Mouse (Mus musculus): ENCODE measurements around the gene Ybx2. TPM values are rescaled to one million over a fixed set of nuclear protein-coding genes. Genes with fewer than 3 reads are reported as not detected.
"Not testable (repeated sequence)": the region's sequence is repeated elsewhere in the genome, so short reads cannot be mapped to it uniquely, and the experiment has no call there.

Gene Ybx2
- total RNA-seq, 4 experiments from 2014 or later: 13.8 to 32.7 (median 24.3) TPM

- DNase-seq (ENCODE audit: low spot score): no peak
Observed at GRCm38 (mm10) chr11:69914917-69915430, 20.6 kb upstream of the Ybx2 start.

GRCm38 (mm10) chr11:69915667-69916627, 19.6 kb upstream of the Ybx2 start:
- DNase-seq (ENCODE audit: low spot score): no peak

- DNase-seq (ENCODE audit: low spot score): not testable (repeated sequence)
Observed at GRCm38 (mm10) chr11:69916652-69917378, 18.8 kb upstream of the Ybx2 start.

- DNase-seq (ENCODE audit: low spot score): no peak
Observed at GRCm38 (mm10) chr11:69917379-69917948, 18.1 kb upstream of the Ybx2 start.

- DNase-seq (ENCODE audit: low spot score): no peak
Observed at GRCm38 (mm10) chr11:69918118-69918517, 17.5 kb upstream of the Ybx2 start.

GRCm38 (mm10) chr11:69919053-69919452, 16.5 kb upstream of the Ybx2 start:
- DNase-seq (ENCODE audit: low spot score): no peak

- DNase-seq (ENCODE audit: low spot score): peak; percentile 85
Observed at GRCm38 (mm10) chr11:69919661-69920265, 15.8 kb upstream of the Ybx2 start.

GRCm38 (mm10) chr11:69920266-69921031, 15.1 kb upstream of the Ybx2 start:
- DNase-seq (ENCODE audit: low spot score): no peak

GRCm38 (mm10) chr11:69921114-69922011, 14.2 kb upstream of the Ybx2 start, which contains the start of gene Eif5a:
TSS of gene Eif5a (minus strand) at chr11:69921958.
- DNase-seq (ENCODE audit: low spot score): peak; percentile 100

GRCm38 (mm10) chr11:69922012-69922756, 13.4 kb upstream of the Ybx2 start:
- no peak for DNase-seq (ENCODE audit: low spot score)

- DNase-seq (ENCODE audit: low spot score): no peak
Observed at GRCm38 (mm10) chr11:69922796-69923195, 12.8 kb upstream of the Ybx2 start.

GRCm38 (mm10) chr11:69927501-69927900, 8.1 kb upstream of the Ybx2 start:
- DNase-seq (ENCODE audit: low spot score): no peak

GRCm38 (mm10) chr11:69929712-69930111, 5.9 kb upstream of the Ybx2 start:
- no peak for DNase-seq (ENCODE audit: low spot score)

GRCm38 (mm10) chr11:69930176-69930575, 5.4 kb upstream of the Ybx2 start:
- not testable (repeated sequence) for DNase-seq (ENCODE audit: low spot score)

- no peak for DNase-seq (ENCODE audit: low spot score)
Observed at GRCm38 (mm10) chr11:69930967-69931537, 4.5 kb upstream of the Ybx2 start.

- no peak for DNase-seq (ENCODE audit: low spot score)
Observed at GRCm38 (mm10) chr11:69931769-69932168, 3.8 kb upstream of the Ybx2 start.

GRCm38 (mm10) chr11:69932254-69932653, 3.3 kb upstream of the Ybx2 start:
- DNase-seq (ENCODE audit: low spot score): no peak

GRCm38 (mm10) chr11:69933066-69933465, 2.5 kb upstream of the Ybx2 start:
- DNase-seq (ENCODE audit: low spot score): no peak

GRCm38 (mm10) chr11:69934169-69934568, 1.4 kb upstream of the Ybx2 start:
- peak; percentile 91 for DNase-seq (ENCODE audit: low spot score)
